Mouse (Mus musculus) olfactory bulb, adult 2 months (tissue): ENCODE measurements around the gene Gm47841.

Experiments
- CTCF ChIP-seq: fragments of 200-500 bp; IDR thresholded peaks from 2 replicates; pipeline ENCODE4 v1.5.1; 2012; ENCODE audit warnings: low read depth, mild to moderate bottlenecking, low read length, moderate library complexity; ENCODE audit not compliant: insufficient read depth
- POLR2A ChIP-seq: fragments of 200-500 bp; IDR thresholded peaks from 2 replicates; pipeline ENCODE4 v1.6.1; 2012; ENCODE audit warnings: mild to moderate bottlenecking, low read depth, low read length, moderate library complexity; ENCODE audit not compliant: insufficient read depth

- TF ChIP-seq POLR2A: no peak
- no peak for TF ChIP-seq CTCF
These were observed 537 bp downstream of the Gm47841 start for GRCm38 (mm10) chr15:101046527-101047193.
